Mouse (Mus musculus) common myeloid progenitor, adult 5-6 weeks (primary cell): ENCODE results near the gene Rarg. TPM values are rescaled to one million over a fixed set of nuclear protein-coding genes. Genes with fewer than 3 reads are reported as not detected.
A peak's percentile ranks its signal among the peaks of the same experiment; 100 is the strongest.

Source experiments
- ATAC-seq: replicated peaks from 2 replicates; pipeline ENCODE4 v1.8.0; 2016; ENCODE audit warnings: low read depth, mild to moderate bottlenecking, moderate TSS enrichment, inconsistent platforms; ENCODE audit not compliant: poor library complexity, severe bottlenecking
- total RNA-seq: library from RNA; stranded (forward); fragments of 200-1000, 187-1606 nt; gene quantifications from 2 replicates; pipeline ENCODE4 v1.2.3, GENCODE M21; 2017

Gene Rarg
- total RNA-seq, 1 experiment from 2014 or later, result 3.9 TPM

GRCm38 (mm10) chr15:102258581-102259253, 1.4 kb upstream of the Rarg start:
- ATAC-seq, result no peak

- 0 out of 2 replicates have a peak, but pooled peaks have one; percentile 19 for ATAC-seq
Observed at GRCm38 (mm10) chr15:102258076-102258470, 756 bp upstream of the Rarg start.

DNA sequence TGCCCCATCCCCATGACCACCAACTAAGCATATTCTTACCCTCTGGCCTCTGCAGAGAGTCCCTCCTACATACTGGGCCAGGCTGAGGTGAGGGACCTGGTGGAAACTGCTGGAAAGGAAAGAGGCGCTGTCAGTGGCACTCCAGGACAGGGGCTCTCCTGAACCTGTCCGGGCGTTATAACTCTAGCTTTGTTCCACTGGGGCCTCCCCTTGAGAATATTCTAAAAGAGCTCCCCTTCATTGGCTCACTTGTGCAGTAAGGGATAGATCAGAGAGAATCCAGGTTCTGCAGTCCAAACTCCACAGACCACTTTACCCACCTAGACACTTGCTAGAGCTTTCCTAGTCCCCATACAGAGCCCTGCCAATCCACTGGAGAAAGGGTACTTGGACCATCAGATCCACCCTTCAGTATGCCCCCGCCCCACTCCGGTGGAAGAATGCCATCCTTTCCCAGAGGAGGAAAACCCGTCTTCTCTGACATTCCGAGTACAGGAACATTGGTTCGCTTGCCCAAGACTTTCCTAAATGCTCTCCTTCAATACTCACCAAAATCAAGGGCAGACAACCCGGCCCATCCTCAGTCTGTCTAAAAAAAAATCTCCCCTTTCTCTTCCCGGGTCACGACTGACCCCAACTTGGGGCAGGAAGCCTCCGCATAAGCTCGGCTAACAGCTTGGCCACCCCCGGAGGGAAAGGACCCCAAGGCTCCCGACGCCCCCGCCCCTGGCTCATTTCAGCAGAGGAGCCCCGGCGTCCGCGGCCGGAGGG, 701 bp downstream of the Rarg start:
- no peak for ATAC-seq

DNA sequence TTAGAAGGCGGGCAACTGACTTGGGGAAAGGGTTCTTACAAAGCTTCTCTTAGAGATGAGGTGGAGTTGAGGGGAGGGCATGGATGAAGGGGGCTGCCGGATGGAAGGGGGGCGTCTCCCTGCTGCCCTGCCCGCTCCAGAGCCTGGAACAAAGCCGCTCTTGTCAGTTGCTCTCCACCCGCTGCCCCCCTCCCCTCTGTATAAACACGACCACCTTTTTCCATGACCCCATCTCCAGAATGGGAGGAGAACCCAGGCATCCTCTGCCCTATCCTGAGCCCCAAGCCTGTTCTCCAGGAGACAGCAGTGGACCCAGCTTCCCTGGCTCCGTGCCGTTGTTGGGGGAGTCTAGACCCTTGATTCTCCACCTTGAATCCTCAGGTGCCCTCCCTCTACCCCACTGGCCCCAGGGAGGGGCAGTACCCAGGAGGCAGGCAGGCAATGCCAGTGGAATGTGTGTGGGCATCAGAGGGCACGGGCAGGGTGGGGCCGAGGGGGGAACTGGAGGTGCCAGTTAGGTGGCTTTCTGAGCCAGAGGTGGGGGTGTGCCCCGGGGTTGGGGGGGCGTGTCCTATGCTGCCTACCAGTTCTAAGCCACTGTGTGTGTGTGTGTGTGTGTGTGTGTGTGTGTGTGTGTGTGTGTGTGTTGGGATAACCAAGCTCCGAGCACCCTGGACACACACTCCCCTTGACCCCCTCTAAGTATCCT, 1.6 kb downstream of the Rarg start:
- ATAC-seq, result no peak

DNA sequence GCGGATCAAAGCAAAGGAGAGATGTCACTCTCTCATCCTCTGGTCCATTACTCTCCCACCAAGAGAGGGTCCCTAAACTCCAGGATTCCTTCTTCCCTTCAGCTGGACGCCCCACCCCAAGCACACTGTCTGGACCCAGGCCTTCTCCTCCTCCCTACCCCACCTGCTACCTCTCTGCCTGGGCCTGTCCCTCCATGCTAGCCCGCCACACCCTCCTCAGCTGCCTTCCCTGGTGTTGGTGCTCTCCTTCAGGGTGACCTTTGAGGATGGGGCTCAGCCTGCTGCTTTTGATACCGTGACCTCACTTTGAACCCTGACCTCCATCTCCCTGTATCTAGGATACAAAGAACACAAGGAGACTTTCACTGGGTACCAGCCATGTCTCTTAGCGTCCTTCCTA, 6.8 kb downstream of the Rarg start:
- ATAC-seq, result no peak

DNA sequence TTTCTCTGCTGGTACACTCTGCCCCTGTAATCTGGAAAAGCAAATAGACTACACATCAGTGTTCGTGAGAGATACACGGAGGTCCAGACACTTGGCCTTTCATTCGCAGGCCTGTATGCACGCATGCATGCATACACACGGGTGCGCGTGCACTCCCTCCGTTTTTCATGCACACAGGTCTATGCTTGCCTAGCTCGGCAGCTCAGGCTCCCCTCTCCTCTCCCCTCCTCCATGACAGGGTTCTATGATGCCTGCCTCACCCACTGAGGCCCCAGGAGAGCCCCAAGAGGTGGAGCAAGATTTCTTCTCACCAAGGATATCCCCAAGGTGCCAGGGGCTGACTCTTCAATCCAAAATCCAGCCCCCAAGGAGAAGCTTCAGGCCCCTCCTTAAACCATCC, 7.3 kb downstream of the Rarg start:
- ATAC-seq, result no peak

- no peak for ATAC-seq
Observed at GRCm38 (mm10) chr15:102249251-102249691, 8.0 kb downstream of the Rarg start.

GRCm38 (mm10) chr15:102248812-102249191, 8.5 kb downstream of the Rarg start:
- no peak for ATAC-seq

DNA sequence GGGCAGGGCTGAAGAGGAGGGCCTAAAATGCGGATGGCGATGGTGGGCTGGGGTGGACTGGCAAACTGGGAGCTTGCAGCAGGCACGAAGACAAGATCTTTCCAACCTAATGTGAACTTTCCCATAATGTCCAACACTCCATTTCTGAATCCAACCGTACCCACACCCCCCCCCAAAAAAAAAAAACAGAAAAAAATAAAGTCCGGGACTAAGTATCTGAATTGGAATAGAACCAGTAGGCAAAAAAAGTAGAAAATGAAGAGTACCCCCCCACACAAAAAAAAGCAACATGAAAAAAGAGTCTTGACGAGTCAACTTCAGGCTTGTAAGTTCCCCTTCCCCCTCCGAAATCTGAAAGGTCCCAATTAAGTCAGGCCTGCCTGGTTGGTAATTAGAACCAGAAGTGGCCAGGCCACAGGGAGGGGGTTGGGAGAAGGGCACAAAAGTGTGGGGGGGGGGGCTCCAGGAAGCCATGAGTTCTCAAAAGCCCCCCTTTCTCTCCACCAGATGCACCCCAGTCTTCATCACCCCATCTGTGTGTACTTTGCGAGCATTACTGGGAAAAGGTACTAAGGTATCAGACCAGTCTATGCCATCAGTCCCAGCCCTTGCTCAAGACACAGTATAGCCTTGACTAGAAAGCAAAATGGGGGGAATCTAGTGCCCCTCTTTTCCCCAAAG, 9.0 kb downstream of the Rarg start:
- no peak for ATAC-seq

GRCm38 (mm10) chr15:102247252-102248130, 9.8 kb downstream of the Rarg start:
- peak; percentile 2; the same call in 1 of the 2 replicates for ATAC-seq

- peak; percentile 37 for ATAC-seq
Observed at GRCm38 (mm10) chr15:102246866-102247251, 10.5 kb downstream of the Rarg start.

DNA sequence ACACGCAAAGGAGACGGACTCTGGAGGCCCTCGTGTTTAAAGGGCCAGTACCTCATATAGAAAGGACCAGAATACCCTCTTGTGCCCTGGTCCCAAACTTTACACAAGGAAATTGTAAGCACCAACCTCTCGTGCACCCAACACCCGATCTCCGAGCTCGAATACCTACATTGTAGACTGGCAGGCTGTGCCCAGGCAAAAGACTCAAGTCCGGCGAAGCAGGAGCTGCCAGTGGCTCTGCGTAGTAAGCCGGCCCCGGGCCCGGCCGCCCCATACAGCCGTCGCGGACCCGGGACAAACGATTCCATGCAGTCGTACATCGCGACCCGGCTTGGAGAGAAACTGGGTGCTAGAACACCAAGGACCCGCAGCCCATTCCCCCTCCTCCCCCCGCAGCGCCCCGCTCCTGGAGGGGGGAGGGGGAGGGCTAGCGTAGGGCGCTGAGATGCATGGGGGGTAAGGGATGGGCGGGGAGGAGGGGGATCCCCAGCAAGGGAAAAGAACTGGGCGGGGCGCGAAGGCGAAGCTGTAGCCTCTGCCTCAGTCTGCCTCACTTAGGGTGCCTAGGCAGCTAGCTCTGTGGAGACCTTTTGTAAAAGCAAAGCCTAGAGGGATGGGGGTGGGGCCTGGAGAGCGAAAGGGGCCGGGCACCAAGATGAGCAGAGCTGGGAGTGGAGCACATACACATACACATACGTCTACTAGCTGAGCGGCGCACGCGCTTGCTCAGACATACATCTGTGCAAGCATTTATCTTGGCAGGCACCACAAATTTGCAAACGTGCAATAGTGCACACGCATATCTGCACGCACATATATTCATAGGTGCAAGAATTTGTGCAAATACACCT, 11.2 kb downstream of the Rarg start:
- peak; percentile 33 for ATAC-seq

- no peak for ATAC-seq
Observed at GRCm38 (mm10) chr15:102245461-102245881, 11.8 kb downstream of the Rarg start.

DNA sequence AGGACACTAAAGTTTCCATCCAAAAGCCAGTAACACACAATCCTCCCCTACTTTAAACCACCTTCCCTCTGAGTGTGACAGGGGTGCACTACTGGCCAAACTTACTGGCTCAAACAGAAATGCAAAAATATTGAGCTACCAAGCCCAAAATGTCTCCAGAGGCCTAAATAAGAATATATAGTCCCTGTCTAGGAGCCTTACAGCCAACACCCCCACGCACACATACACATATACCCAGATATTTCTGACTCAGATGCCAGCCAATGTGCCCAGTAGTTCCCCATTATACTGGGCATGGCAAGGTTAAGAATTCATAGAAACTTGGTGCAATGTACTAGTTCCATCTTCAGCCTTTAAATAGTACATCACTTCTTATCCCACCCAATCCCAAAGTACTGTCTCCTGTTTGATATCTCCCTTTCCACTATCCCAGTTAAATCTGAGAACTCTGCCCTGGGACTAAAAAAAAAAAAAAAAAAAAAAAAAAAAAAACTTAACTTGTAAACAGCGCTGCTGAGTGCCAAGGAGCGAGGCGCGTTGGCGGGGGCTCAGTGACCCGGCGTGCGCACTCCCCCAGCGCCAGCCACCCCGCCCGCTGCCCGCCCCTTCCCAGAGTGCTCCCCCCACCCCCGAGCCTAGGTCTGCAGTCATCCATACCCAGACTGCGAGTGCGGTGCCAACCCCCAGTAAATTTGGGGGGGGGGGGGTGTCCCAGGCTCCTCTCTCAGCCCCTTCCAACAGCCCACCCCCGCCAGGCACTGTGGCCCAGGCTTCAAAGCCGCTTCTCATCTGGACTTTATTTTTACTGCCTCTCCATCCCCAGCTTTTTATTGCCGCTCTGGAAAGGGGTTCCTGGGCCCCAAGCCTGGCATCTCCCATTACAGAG, 12.8 kb downstream of the Rarg start:
- ATAC-seq, result no peak

DNA sequence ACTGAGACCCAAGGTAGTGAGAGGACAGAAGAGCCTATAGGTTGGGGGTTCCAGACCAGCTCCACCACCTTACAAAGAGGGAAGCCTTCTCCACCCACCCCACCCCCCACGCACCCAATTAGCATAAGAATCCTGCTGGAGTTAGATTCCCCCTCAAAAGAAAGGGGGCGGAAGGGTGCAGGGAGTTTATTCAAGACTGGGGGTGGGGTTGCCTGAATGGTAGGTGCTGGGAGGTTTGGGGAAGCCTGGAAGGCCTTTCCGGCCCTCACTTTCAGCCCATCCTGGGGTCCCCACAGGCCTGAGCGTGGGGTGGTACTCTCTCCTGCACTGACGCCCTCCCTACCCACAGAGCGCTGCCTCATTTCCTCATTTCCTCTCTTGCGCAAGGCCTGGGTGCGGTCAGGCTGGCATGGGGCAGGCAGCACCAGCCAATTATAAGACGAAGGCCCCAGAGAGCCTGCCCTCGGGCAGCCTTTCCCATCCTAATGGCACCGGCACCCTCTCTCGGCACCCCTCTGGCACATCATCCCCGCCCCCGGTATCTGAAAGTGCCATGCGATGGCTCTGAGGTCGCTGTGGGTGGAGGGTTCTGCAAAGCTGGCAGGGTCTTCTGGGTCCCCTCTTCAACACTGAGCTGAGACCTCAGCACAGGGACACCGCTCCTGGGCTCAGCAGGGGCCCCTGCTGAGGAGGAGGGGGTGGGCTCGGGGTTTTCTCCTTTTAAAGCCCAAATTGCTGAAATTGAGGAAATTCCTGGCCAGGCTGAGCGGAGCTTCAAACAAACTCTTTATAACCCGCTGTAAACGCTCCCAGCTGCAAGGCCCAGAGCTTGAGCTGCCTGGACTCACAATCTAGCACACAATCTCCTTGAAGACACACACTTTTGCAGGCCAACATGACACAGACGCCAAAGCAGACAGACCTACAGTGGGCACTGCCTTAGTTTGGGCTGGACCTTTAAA, 13.8 kb downstream of the Rarg start:
- peak; percentile 75 for ATAC-seq

GRCm38 (mm10) chr15:102242404-102243228, 14.7 kb downstream of the Rarg start:
- no peak for ATAC-seq
